Mouse (Mus musculus): ENCODE results near the gene Msi2.

Msi2 gene

GRCm38 (mm10) chr11:88514151-88514926 is 204.0 kb downstream of the Msi2 start:
- DNase-seq (ENCODE audit: low spot score in 2 of 2) = no peak

DNA sequence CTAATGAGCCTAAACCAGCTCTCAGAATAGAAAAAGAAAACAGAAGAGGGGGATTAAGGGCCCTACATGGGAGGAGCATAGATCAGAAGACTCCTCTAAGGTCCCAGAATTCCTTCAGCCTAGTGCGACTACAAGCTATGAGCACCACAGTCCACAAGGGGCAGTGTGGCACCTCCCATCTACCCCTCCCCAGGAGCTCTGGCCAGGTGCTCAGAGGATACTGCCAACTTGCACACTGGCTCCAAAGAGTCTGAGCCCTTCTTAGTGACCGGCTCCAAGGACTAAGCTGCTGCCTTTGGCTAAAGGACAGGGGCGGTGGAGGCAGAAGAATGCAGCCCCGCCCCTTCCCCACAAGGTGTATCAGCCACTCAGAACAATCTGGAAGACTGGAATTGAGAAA is 205.7 kb downstream of the Msi2 start:
- peak in 1 of 2 experiments; percentile 36 for DNase-seq (ENCODE audit: low spot score in 2 of 2)

- no peak for DNase-seq (ENCODE audit: low spot score in 2 of 2)
These were observed 207.9 kb downstream of the Msi2 start for GRCm38 (mm10) chr11:88510282-88510850.

- no peak for DNase-seq (ENCODE audit: low spot score in 2 of 2)
These were observed 208.8 kb downstream of the Msi2 start for GRCm38 (mm10) chr11:88509464-88509863.

- no peak for DNase-seq (ENCODE audit: low spot score in 2 of 2)
These were observed 210.2 kb downstream of the Msi2 start for GRCm38 (mm10) chr11:88508133-88508532.

GRCm38 (mm10) chr11:88506544-88507419 is 211.5 kb downstream of the Msi2 start:
- no peak for DNase-seq (ENCODE audit: low spot score in 2 of 2)

- DNase-seq (ENCODE audit: low spot score in 2 of 2) = no peak
These were observed 212.2 kb downstream of the Msi2 start for GRCm38 (mm10) chr11:88506109-88506508.

DNA sequence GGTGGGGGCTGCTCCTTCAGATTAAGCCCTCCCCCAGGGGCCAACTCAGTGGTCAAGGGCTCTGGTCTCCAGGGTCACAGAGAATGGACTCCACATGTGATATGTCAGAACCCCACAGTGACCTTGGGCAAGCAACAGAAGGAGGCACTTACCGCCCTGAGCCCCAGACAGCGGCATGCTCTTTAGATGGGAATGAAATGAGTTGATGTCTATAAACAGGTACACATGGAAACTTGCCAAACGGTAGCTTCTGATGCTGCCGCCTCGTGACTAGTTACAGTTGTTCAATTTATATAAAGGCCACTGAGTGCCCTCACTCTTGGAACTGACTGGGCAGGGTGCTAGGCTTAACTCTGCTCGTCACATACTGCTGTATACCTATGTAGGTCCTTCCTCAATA is 215.7 kb downstream of the Msi2 start:
- DNase-seq (ENCODE audit: low spot score in 2 of 2) = no peak

DNA sequence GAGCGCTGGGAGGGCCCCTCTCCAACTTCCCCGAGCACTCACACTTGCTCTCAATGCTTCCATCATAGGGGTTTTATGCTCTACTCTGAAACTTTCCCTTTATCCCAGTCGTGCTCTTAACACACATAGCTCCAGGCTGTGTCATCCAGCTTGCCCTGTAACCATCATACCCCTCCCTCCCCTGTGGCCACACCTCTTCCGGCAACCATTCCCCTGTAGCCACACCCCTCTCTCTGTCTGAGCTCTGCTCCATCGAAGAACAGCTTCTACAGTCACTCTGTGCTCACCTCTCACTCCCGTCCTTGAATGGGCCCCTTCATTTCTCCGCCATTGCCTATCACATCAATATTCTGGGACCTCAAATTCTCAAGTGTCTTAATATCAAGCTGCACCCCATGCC is 219.8 kb downstream of the Msi2 start:
- no peak for DNase-seq (ENCODE audit: low spot score in 2 of 2)

DNA sequence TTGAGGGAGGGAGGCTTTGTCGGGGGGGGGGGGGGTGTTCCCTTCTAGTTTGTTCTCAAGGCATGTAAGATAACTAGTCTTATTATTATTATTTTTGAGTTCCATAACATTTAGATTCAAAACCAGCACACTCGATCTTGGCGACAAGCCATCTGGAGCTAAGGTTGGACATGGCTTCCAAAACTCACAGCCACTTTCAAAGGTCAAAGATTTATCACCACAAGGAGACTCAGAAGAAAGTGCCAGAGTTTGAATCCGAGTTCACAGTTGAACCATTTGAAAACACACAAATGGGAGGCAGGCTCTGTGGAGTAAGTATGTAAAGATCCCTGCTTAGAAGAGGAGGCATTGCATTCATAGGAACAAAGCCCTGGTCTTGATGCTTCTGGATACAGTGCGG is 221.9 kb downstream of the Msi2 start:
- no peak for DNase-seq (ENCODE audit: low spot score in 2 of 2)

- no peak for DNase-seq (ENCODE audit: low spot score in 2 of 2)
These were observed 222.6 kb downstream of the Msi2 start for GRCm38 (mm10) chr11:88495759-88496158.

GRCm38 (mm10) chr11:88495018-88495417 is 223.3 kb downstream of the Msi2 start:
- no peak for DNase-seq (ENCODE audit: low spot score in 2 of 2)

DNA sequence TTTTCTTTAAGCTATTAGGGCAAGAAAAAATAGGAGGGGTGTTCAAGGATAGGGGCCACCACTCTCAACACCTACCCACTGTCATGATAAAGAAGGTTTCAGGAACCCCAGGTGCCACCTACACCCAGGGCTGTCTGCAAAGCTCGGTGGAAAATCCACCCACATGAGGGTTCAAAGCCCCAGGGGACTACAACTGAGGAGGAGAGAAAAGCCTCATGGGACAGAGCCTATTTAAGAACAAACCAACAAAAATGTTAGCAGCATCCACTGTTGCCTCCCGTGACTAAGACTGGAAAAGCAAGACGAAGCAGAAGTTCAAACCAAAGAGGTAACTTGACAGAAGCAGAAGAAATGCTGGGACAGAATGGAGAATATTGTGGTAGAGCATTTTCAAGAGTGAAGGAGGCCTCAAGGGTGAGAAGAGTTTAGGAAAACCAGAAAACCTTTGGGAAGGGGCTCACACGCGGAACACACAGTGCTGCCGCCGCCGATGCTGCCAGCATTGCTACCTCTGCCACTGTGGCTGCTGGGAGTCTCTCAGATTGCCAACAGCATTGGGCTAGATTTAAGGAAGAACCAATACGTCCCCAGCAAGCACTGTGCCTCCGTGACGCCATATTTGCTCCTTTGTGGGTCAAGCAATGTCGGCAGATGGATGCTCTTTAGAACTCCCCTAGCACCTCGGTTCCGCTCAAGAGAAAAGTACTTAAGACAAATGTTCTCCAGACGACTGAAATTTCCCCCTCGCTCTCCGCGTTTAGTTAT is 224.3 kb downstream of the Msi2 start:
- no peak for DNase-seq (ENCODE audit: low spot score in 2 of 2)

- no peak for DNase-seq (ENCODE audit: low spot score in 2 of 2)
These were observed 225.7 kb downstream of the Msi2 start for GRCm38 (mm10) chr11:88492585-88492984.

GRCm38 (mm10) chr11:88489985-88490384 is 228.3 kb downstream of the Msi2 start:
- DNase-seq (ENCODE audit: low spot score in 2 of 2) = no peak

DNA sequence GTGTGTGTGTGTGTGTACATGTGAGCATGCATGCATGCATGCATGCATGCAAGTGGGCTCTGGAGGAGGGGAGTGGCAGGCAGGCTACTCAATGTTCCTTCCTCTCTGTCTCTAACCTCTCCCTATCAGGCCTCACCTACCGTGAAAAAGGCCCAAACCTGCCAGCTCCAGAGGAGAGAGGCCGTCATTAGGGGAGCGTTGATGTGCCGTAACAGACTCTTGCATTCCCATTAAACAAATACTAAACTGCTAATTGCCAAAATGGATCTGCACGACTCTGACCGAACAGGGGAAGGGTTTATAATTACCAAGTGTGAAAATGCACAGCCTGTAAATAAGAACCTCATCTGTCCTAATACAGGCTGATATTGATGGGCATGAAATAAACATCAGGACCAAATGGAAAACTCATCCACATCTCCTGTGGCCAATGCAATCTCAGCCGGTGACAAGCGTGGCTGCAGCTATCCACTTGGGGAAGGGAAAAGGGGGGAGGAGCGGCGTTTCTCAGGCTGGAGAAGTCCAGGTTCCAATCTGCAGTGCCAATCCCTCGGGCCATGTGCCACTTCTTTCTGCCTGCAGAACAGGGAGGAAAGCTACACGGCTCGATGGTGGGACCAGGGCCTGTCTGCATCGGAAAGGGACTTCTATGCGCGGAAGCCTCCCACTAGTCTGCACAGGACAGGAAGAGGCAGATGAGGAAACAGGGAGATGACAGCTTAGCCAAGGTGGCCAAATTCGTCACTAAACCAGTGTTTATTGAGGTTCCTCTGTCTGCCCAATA is 229.2 kb downstream of the Msi2 start:
- DNase-seq (ENCODE audit: low spot score in 2 of 2) = no peak

- DNase-seq (ENCODE audit: low spot score in 2 of 2) = no peak
These were observed 230.0 kb downstream of the Msi2 start for GRCm38 (mm10) chr11:88488175-88488940.

DNA sequence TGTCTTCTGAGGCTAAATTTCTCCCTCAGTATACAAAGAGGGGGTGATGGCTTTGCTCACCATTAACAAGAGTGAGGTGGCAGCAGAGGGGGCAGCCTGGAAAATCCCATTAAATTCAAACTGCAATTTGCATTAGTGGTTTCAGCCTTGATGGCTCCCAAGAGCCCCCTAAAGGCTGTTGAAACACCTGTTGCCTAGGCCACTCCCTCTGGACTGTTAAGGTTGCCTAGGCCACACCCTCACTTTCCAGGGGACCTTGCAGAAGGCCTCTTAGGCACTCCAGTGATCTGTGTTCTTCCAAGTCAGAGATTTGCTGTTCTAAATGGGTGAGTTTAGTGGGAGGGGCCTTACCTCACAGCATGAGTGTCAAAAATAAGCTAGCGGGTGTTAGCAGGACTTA is 232.3 kb downstream of the Msi2 start:
- no peak for DNase-seq (ENCODE audit: low spot score in 2 of 2)

GRCm38 (mm10) chr11:88485088-88485487 is 233.2 kb downstream of the Msi2 start:
- no peak for DNase-seq (ENCODE audit: low spot score in 2 of 2)

DNA sequence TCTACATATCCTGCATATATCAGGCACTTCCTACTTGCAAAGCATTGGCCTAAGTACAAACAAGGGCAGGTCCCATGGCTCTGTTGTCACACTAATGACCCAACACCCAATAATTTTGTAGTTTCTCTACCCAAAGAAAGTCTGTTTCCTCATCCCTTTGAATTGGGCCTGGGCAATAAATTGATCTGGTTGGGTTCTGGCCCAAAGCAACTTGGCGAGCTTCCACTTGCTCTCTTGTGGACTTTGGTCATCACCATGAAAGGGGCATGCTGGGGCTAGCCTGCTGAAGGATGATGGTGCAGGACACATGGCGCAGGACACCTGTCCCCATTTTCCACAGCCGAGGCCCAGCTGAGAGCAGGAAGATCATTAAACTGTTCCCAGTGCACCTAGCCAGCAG is 234.3 kb downstream of the Msi2 start:
- no peak for DNase-seq (ENCODE audit: low spot score in 2 of 2)

Data from spleen, postnatal 14 days (tissue).